Mouse (Mus musculus) layer of hippocampus, adult 9-11 months (tissue): ENCODE results near the gene Ttc21a.

Experiments
- DNase-seq: peaks from one replicate; pipeline ENCODE4 v3.0.0; 2022

The Ttc21a gene

DNA sequence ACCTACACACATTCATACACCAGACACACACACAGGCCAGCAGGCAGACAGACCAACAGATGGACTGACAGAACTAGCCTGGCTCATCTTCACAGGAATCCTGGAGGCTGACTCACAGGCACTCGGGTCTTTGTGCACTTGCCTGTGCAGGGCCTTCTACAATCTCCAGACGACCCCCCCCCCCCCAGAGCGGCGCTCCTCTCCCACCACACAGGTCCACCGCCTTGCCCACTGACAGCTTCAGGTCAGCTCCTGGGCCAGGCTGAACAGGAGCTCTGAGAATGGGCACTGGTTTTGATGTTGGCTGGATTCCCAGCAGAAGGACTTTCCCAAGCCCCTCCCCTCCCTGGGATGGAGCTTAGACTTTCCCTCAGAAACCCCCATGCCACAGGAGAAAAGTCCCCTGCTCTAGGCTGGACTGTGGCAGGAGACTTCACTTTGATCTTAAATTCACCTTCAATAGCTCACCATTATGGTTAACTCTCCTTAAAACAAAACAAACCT is 40.2 kb downstream of the Ttc21a start:
- peak; percentile 63 for DNase-seq

DNA sequence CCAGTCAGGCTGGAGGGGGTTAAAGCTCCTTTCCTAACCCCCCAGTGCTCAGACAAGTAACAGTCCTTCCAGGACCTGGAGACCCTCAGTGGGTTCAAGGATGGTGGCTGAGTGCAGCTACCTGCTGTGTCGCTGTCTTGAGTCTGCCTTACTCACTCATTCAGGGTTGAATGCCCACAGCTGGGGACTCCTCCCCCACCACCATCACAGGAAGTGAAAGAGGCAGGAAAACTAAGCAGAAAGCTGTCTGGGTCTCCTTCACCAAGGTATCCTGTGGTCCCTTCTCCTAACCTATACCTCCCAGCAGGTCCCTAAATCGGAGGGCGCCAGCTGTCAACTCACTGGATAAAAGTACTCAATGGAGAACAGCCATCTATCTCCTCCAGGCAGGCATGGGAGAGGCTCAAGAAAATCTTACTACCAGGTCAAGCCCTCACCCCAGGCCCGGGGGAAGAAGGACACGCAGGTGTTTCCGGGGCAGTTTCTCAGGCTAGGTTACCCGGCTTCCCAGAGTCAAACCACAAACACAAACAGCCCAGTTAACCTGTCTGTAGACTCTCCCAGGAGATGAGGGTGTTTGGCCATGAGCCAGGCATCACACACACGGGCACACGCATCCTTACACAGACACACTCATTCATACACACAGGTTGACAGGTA is 40.9 kb downstream of the Ttc21a start:
- DNase-seq: no peak

DNA sequence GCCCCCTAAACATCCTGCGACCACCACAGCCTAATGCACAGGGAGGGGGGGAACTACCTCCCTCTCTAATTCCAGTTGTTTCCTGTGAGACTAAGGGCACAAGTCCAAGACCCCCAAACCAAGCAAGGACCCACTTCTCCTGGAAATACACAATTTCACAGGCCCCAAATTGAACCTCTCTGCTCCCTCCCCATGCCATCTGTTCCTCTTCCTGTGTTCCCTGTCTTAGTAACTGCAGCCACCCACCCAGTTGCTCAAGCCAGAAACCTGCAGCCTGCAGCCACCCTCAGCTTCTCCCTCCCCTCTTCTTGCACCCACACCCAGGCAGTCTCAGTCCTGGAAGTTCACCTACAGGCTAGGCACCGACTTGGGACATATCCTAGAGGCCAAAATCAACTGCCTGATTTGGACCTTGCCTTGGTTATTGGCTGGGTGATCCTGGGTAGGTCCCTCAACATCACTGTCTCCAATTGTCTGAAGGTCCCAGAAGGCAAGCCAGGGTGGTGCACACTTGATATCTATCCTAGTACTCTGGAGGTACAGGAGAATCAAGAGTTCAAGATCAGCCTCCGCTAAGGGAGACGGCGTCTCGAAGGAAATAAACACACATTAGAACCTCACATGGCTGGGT is 41.5 kb downstream of the Ttc21a start:
- DNase-seq: peak; percentile 81

DNA sequence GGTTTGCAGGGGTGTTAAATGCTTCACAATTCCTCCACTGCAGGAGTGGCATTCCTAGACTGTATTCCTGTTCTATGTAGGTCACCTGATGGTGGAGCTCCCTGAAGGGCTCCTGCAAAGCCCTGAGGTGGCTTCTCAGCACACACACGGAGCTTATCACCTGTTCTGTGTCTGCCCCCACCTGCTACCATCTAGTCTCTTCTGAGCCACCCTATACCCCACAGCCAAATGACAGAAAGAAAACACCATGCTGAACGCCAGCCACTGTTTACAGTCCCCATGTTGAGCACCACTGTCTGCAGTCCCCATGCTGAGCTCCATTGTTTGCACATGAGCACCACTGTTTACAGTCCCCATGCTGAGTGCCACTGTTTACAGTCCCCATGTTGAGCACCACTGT is 42.3 kb downstream of the Ttc21a start:
- DNase-seq: no peak

DNA sequence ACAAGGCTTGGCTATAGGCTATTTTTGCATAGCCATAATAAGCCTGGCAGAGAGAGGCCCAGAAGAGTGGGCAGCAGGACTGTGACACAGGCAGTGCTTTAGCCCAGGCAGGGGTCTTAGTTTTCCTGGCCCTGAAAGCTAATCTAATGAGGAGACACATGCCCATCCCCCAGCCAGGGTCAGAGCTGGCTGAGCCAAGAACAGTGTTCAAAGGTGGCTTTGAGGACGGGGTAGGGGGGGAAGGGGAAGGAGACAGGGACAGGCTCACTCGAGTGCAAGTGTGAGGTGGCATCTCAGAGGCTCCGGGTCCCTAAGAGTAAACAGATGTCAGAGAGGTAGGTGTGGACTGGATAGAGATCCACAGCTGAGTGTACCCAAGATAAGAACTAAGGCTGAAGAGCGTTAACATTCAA is 43.4 kb downstream of the Ttc21a start:
- DNase-seq: no peak

DNA sequence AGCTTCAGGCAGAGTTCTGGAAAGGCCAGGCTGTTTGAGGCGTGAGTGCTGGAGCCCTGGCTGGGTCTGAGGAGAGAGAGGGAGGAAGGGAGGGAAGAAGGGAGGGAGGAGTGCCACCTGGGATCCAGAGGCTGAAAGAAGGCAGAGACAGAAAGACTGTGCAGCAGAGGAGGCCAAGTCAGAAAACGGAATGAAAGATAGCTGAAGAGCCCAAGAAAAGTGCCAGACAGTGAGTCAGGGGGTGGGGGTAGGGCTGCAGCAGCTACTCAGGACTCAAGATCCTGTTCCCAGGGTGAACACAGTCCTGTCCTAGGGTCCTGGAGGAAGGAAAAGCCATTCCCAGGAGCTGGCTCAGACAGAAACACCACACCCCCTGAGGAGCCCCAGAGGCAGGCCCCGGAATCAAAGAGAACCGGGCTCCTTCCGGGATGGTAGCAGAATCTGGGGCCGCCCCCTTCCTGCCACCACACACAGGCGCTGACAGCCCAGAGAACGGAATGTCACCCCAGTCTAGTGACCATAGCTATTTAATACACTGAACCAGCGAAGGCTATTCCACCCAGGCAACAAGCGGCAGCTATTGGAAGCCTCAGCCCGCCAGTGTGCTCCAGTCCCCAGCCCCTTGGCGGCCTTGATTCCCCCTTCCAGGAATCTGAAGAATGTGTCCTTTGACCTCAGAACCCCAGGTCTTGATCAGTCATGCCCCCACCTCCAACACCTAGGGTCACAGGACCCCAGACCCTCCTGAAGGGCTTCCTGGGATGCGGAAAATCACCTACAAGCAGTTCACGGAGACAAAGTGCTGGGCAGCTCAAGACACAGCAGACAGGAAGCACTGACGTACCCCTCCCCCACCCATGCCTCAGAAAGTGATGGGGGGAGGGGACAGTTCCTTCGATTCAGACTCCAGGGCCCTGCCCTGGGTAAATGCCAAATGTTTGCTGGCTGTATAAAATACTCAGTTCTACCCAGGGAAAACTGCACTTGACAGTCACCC is 44.1 kb downstream of the Ttc21a start:
- peak; percentile 60 for DNase-seq

DNA sequence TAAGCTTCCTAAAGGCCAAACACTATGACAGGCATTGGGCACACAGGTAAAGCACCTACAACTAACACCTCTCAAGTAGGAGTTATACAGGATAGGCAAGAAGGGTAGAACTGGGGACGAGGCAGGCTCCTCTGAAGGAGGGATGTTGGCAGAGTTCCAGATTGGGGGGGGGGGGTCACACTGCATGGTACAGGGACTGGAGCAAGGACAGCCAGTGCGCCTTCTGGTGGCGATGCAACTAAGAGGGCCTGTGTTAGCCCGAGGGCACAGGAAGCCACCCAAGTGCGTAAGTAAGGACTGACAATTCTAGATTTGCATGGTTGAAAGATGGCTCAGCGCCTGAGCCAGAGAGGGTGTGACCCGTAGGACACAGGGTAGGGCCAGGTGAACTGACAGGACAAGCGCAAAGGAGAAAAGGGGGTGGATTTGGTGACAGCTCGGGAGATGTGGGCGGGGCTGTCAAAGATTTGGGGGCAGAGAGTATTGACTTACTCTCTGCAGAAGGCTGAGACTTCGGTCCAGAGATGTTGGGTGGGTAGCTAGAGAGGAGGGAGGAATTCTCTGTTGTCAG is 44.9 kb downstream of the Ttc21a start:
- peak; percentile 74 for DNase-seq

DNA sequence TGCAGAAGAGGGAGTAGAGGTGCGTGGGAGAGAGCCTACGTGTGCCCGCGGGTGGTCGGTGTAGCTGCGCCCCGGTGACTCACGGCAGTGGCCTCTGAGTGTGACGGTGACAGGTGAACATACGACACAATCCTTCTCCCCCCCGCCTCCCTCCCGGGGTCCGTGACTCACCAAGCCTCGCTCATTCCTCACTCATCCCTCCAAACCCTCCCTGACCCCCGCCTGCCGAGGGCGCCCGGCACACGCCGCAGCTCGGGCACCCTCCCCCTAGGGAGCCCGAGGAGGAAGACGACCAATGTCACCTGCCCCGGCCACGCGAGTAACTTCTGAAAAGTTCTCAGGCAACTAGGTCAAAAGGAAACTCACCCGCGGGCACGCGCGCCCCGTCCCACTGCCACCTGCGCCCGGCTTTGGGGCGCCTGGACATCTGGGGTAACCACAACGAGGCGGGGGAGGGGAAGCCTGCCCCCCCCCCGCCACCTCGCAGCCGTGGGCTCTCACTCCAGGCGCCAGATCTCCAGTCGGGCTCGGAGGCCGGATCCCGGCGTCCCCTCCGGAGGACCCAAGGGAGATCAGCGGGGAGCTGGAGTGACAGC is 45.6 kb downstream of the Ttc21a start:
- DNase-seq: peak; percentile 46

DNA sequence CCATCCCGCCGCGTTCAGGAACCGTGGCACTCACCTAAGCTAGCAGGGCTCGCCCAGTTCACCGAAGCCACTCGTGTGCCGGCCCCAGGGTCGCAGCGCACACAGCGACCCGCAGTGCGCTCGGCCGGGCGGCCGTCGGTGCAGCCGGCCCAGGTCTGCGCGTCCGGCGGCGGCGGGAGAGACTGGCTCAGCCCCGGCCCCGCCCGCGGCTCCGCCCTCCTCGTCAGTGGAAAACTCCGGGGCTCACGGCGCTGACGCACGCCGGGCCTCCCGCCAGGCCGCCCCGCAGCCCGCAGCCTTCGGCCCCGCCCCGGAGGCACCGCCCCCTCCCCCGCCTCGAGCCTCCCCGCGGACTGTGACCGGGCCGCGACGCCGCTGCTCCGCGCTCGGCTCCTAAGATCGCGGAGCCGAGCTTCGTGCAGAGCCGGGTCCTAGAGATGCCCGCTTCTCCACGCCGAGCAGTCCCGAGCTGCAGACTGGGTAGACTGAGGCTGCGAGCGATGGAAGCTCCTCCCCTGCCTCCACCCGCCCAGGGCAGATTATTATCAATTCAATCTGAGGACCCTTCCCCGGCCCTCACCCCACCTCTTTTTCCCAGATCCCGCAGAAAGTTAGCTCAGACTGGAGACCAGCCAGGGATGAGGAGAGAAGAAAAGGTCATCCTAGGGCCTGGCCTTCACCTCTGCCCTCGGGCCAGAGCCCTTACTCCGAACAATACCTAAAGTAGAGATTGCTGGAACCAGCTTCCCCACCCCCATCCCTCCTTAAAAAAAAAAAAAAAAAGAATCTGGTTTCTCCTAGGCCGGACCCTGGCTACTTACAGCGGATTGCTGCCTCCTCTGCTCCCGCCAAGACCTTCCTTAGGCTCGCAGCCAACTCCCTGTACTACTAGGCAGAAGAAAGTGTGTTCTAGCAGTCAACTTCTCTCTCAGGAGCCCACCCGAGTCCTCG is 46.5 kb downstream of the Ttc21a start:
- DNase-seq: peak; percentile 85

DNA sequence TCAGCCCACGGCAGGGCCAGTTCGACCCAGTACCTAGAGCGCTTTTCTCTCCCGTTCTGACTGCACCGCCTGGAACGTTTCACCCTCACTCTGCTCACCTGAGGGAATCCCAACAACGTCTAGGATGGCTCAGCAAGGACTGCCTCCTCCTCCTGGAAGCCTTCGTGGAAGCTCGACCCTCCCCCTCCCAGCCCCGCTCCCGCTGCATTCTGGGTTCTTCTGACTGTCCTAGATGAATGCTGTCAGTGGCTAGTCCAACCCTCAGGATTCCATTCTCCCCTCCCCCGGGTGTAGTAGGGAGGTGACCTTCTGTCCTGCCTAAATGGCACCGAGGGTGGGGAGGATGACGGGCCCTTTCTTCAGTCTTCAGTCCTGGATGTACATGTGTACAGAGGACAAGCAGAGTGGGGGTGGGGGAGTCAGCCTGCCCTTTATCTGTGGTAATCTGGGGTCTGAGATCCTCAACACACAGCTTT is 47.2 kb downstream of the Ttc21a start, which contains the start of gene Csrnp1:
Gene Csrnp1, minus strand, starts transcription at position 123 of the 476 bp plus-strand sequence.
- DNase-seq: no peak

DNA sequence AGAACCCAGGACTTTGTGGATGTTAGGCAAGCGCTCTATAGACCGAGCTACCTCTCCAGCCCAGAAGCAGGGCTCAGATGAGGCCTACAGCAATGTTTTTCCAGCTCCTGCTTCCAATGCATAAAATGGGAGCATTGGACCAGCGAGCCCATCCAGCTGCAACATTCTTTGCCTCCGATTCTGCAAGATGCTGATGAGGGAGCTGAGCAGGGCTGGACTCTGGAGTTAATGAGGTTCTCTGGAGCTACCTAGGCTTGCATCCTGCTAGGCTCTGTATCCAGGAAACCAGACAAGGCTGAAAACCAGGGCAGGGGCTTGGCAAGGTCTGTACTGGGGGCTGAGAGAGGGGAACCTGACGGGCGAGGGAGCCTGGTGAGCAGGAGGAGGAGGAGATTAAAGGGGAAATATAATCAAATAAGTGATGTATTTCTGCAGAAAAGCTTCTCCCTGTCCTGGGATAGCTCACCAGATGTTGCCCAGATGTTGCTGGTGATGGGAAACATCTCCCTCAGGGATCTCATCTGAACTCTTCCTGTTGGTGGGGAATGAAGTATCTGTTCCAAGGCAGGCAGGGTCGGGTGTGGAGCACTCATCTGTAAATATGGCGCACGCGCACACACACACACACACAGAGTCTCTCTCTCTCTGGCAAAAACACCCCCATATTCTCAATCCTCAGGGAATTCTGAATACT is 48.6 kb downstream of the Ttc21a start:
- no peak for DNase-seq

DNA sequence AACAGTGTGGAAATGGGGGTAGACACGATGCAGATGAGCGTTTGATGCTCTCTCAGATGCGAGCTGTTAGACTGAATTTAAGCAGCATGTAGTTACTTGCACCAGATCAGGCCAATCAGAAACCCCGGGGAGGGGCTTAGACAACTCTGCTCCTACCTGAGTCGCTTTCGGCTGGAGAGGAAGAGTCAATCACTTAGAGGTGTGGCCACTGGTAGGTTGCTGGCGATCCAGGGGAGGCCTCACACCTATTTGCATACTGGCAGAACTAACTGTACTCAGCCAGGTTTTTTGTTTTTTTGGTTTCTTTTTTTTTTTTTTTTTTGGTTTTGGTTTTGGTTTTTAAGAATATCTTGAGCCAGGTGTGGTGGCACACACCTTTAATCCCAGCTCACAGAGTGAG is 50.9 kb downstream of the Ttc21a start:
- DNase-seq: no peak

DNA sequence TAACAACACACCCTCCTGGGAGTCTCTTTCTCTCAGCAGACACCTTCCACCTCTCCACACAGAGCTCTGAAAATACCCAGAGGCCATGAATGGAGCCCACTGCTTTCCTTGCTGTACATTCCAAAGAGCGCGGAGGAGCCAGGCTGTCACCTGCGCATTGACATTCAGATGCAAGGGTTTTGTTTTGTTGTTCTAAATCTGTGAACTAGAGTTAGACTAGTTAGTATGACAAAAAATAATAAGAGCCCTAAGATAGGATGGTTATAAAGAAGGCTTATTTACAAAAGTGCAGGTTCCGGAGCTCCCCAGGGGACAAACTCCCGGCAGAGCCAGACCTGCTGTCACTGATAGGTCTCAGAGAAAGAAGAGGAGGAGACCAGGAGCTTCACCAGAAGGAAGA is 53.9 kb downstream of the Ttc21a start:
- no peak for DNase-seq

DNA sequence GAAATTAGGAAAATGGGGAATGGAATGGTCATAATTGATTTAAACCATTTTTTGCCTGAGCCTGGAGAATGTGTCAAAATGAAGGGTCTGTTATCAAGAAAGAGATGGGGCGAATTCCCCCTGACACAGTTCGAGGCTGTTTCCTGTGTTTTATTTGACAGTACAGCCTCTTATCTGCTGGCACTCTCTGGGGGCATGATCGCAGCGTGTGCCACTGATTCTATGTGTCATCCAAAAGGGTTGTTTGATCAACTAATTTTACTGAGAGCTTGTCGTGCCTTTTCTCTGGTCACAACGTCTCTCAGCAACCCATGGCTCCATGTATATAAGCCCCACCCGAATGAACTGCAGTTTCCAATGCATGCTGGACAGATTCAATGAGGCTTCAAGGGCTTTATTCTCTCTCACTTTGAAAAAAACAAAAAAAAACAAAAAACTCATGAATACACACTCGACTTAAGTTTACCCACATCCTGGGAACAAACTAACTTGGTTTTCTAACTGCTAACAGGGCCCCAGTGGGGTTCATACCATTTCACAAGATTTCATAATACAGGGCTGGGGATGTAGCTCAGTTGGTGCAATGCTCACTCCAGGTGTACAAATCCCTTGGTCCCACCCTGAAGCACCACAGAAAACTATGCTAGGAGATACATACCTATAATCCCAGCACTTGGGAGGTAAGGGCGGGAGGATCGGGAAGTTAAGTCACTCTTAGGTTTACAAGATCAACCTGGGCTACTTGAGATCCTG is 55.9 kb downstream of the Ttc21a start:
- DNase-seq: no peak

DNA sequence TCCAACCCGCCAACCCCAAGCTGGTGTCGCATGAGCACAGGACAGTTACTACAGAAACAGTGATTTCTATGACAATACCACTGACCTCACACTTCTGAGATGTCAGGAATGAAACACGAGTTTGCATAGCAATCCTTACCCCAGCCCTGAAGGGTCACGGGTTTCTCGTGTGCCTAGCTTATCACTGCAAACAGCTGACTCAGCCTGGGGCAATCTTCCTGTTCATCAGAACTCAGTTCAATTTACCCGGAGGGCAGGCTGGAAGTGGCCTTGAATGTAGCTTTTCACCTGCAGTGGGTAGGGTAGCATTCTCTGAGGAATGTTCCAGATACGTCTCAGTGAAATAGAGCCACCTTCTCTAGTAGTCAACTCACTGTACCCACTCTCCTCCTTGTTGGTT is 56.8 kb downstream of the Ttc21a start:
- DNase-seq: no peak

DNA sequence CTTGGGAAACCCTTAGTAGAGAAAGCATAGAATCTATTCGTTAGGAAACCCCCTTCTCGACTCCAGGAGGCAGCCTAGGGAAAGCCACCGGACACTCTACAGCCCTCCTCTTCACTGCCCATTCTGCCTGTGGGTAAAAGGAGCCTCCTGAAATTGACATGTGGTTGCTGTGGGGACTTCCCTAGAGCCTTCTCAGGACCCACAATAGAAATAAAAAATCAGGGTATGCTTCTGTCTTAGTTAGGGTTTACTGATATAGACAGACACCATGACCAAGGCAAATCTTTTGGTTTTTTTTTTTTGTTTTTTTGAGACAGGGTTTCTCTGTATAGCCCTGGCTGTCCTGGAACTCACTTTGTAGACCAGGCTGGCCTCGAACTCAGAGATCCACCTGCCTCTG is 58.7 kb downstream of the Ttc21a start:
- DNase-seq: no peak

DNA sequence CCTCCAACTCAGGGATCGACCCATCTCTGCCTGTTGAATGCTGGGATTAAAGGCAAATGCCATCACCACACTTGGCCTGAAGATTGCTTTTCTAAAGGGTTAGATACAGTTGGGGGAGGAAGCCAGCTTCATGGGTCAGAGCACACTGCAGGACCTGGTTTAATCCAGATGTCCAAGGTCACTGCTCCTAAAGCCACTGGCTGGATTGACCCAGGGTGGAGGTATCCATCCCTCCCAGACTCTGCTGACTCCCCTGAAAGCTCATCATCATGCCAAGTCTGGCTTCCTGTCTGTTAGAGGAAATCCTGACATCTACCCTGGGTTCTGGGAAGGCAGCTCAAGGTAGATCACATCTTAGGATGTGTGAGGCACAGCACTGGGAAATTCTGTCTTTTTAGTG is 61.4 kb downstream of the Ttc21a start:
- DNase-seq: no peak

DNA sequence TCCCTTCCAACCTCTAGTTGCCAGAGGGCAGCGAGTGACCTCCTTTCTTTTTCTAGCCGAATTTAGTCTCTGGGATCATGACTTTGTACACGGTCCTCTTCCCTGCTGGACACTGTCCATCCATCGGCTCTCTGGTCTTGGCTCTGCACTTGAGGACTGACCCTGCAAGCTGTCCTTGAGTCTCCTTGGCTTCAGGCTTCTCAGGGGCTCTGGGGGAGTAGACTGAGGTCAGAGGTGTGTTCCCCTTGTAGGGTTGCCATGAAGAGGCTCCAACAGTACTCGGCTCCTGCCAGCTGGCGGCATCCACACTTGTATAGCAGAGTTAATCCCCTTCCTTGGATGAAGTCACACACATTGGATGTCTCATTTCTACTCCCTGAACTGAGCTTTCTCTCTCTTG is 62.2 kb downstream of the Ttc21a start:
- DNase-seq: no peak

DNA sequence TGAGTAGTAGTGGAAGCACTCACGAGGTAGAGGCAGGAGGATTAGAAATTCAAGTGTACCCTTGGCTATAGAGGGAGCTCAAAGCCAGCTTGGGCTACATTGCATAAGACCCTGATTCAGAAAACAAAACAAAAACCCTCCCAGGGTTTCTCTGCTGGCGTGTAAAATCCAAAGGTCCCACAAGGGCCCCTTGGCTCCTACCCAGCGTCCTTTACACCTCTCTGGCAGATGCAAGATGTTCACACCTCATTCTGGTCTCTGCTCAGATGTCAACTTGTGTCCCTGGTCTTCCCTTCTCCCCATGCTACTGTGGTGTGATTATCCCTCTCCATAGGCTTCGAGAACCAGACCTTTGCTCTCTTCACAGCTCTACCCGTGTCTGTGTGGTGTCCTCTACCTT is 63.4 kb downstream of the Ttc21a start:
- no peak for DNase-seq
